Mouse (Mus musculus) liver, embryonic 12.5 days (tissue): ENCODE measurements around the gene Pafah2. TPM values are rescaled to one million over a fixed set of nuclear protein-coding genes. Genes with fewer than 3 reads are reported as not detected.
A peak's percentile ranks its signal among the peaks of the same experiment; 100 is the strongest.

ENCODE experiments used
- ATAC-seq: fragments of 200-750 bp; cut with Nextera tagmentation; 2 replicates; pipeline ENCODE4 v1.8.0; 2017; ENCODE audit warnings: moderate number of reproducible peaks, mild to moderate bottlenecking, moderate library complexity
- H3K27ac ChIP-seq: fragments of 300-500 bp; sonication (generic); 2 replicates; pipeline ENCODE4 v1.5.1; 2016; ENCODE audit warnings: mild to moderate bottlenecking
- H3K27me3 ChIP-seq: fragments of 300-500 bp; sonication (generic); replicated peaks from 2 replicates; pipeline ENCODE4 v1.6.1; 2016; ENCODE audit warnings: mild to moderate bottlenecking, moderate library complexity
- H3K36me3 ChIP-seq: fragments of 300-500 bp; sonication (generic); 2 replicates; pipeline ENCODE4 v1.6.1; 2016; ENCODE audit warnings: mild to moderate bottlenecking, moderate library complexity
- H3K4me1 ChIP-seq: fragments of 300-500 bp; sonication (generic); 2 replicates; pipeline ENCODE4 v1.6.1; 2016
- H3K4me2 ChIP-seq: fragments of 300-500 bp; sonication (generic); 2 replicates; pipeline ENCODE4 v1.6.1; 2016; ENCODE audit warnings: mild to moderate bottlenecking, moderate library complexity
- H3K4me3 ChIP-seq: fragments of 300-500 bp; sonication (generic); 2 replicates; pipeline ENCODE4 v1.5.1; 2016; ENCODE audit warnings: mild to moderate bottlenecking, moderate library complexity
- H3K9ac ChIP-seq: fragments of 300-500 bp; sonication (generic); 2 replicates; pipeline ENCODE4 v1.6.1; 2016; ENCODE audit warnings: mild to moderate bottlenecking, moderate library complexity
- H3K9me3 ChIP-seq: fragments of 300-500 bp; sonication (generic); replicated peaks from 2 replicates; pipeline ENCODE4 v1.6.1; 2016; ENCODE audit warnings: mild to moderate bottlenecking, moderate library complexity
- WGBS: fragments of 180-500 bp; shearing (Covaris S2); methylation state at CpG from one replicate; pipeline ENCODE4 v1.1.7; 2016; ENCODE audit not compliant: insufficient replicate concordance; 5-methylcytosine and 5-hydroxymethylcytosine counted together
- polyA plus RNA-seq: library from polyadenylated mRNA; unstranded; fragments of >200 nt; fragmentation: Nextera tagmentation; extraction: Ambion mirVana; gene quantifications from 2 replicates; pipeline ENCODE4 v1.2.1, GENCODE M21; 2016

Pafah2 gene
- polyA plus RNA-seq = 4.7 and 5.2 TPM in 2 replicates

DNA sequence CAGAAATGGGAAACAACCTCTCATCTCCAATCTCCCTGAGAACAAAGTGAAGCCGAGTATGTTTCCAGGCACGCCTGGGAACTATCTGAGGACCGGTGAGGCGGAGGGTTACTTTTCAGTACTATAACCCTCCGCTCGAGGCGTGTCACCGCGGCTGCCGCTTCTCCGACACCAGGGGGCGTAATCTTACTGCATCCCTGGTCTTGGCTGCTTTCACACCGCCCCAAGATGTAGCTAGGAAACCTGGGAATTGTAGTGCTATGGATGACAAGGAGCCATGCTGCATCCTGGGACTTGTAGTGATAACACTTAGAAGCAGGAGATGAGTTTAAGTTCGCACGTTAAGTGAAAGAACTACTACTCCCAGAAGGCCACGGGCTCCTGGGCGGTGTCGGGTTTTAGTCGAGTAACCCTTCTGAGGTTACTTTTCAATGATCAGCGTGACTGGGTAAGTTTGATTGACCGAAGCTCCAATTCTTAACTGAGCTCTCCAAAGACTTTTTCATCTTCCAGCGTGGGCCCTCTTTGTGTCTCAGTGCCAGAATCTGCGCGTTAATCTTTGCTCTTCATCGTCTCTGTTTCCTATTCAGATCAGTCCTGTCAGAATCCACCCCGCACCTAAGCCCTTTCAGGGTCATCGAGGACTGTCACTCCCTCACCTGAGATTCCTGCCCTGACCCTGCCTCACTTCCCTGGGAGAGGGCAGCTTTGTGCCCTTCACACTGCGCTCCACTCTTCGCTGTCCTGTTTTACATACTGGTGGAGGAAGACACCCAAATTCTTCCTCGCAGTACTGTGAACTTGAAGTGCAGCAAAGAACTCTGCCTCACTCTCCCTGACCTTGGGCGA, at the start of gene Pafah2:
TSS of gene Pafah2 (plus strand) at position 344 of the 849 bp plus-strand sequence.
- Histone ChIP-seq H3K27ac (peak within 1 kb of the TSS; percentile 59), H3K4me1 (peaks cover 34% of the 10 kb centered on the region), H3K36me3 (no peaks in the 10 kb centered on the region), H3K9me3 (no peaks in the 10 kb centered on the region), H3K27me3 (no peaks in the 10 kb centered on the region; the same call in 1 of the 2 replicates), H3K4me2 (peak within 1 kb of the TSS; percentile 84), H3K9ac (peak within 1 kb of the TSS; percentile 64), H3K4me3 (peak within 1 kb of the TSS; percentile 58)
- peak; percentile 96 for ATAC-seq
- WGBS = 1% methylated on average over 31 of the region's 31 CpGs

DNA sequence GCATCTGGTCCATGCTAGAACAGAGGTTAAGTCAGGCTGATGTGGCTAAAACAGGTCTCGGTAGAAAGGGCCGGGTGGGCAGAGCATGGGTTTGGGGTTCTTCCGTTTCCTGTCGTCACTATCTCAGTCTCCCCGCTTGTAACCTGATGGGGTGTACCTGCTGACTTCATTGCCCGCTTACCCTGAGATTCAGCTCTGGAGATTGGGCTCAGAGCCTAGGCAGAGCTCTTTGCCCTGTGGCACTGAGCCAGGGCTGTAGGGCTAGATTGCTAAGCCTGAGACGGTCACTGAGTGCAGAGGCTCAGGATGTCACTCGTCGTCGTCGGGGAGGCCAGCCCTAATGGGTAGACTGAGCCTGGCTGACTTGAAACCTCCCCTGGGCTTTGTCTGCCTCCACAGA, 48.0 kb upstream of the Pafah2 start:
- Histone ChIP-seq H3K9ac (no peak overlapping the region), H3K4me2 (no peak overlapping the region), H3K27ac (no peak overlapping the region), H3K27me3 (peaks cover 56% of the 10 kb centered on the region), H3K4me3 (no peak overlapping the region), H3K9me3 (no peaks in the 10 kb centered on the region), H3K4me1 (peaks cover 8% of the 10 kb centered on the region), H3K36me3 (no peaks in the 10 kb centered on the region)
- ATAC-seq = no peak
- WGBS = 63% methylated on average over 11 of the region's 11 CpGs

GRCm38 (mm10) chr4:134348545-134348944, 47.6 kb upstream of the Pafah2 start:
- H3K4me2 ChIP-seq = no peak overlapping the region
- ATAC-seq = no peak
- no peak overlapping the region for H3K9ac ChIP-seq
- no peak overlapping the region for H3K4me3 ChIP-seq
- peaks cover 51% of the 10 kb centered on the region for H3K27me3 ChIP-seq
- H3K27ac ChIP-seq = no peak overlapping the region
- 68% methylated on average over 5 of the region's 5 CpGs for WGBS
- no peaks in the 10 kb centered on the region for H3K9me3 ChIP-seq
- H3K4me1 ChIP-seq = 0 out of 2 replicates have a peak, but pooled peaks cover 4% of the 10 kb centered on the region
- H3K36me3 ChIP-seq = no peaks in the 10 kb centered on the region

- no peak for ATAC-seq
- Histone ChIP-seq H3K27ac (no peak overlapping the region), H3K36me3 (no peaks in the 10 kb centered on the region), H3K27me3 (peaks cover 39% of the 10 kb centered on the region), H3K4me3 (no peak overlapping the region), H3K4me1 (no peaks in the 10 kb centered on the region), H3K9me3 (no peaks in the 10 kb centered on the region), H3K4me2 (no peak overlapping the region), H3K9ac (no peak overlapping the region)
- WGBS = 71% methylated on average over 7 of the region's 7 CpGs
These were observed 46.3 kb upstream of the Pafah2 start for GRCm38 (mm10) chr4:134349829-134350228.

- ATAC-seq = no peak
- Histone ChIP-seq H3K36me3 (no peaks in the 10 kb centered on the region), H3K27ac (no peak overlapping the region), H3K4me3 (no peak overlapping the region), H3K9me3 (no peaks in the 10 kb centered on the region), H3K4me1 (no peaks in the 10 kb centered on the region), H3K27me3 (peaks cover 35% of the 10 kb centered on the region), H3K4me2 (no peak overlapping the region), H3K9ac (no peak overlapping the region)
- 61% methylated on average over 6 of the region's 6 CpGs for WGBS
These were observed 45.5 kb upstream of the Pafah2 start for GRCm38 (mm10) chr4:134350641-134351040.

GRCm38 (mm10) chr4:134351329-134352260, 44.5 kb upstream of the Pafah2 start:
- Histone ChIP-seq H3K4me2 (no peak overlapping the region), H3K4me1 (no peaks in the 10 kb centered on the region), H3K36me3 (no peaks in the 10 kb centered on the region), H3K4me3 (no peak overlapping the region), H3K9me3 (no peaks in the 10 kb centered on the region), H3K27me3 (peaks cover 34% of the 10 kb centered on the region), H3K27ac (no peak overlapping the region), H3K9ac (no peak overlapping the region)
- 43% methylated on average over 18 of the region's 18 CpGs for WGBS
- ATAC-seq = no peak

DNA sequence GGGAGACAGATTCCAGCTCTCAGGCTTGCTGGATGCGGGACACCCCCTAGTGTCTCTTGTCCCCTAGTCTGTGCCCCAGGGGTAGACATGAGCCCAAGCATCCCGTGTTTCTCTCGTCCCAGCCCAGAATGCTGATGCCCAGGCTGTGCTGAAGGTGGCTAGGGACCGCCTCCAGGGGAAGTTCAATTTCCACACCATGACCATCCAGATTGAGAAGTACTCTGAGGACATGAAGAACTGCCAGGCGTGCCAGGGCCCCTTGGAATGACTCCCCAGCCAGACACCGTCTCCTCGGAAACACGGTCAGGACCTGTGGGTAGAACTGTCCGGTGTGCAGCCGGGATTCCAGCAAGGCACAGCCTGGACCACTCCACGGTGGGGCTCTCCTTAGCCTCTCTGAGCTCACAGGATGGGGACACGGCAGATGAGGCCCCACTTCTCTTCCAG, 43.8 kb upstream of the Pafah2 start:
- Histone ChIP-seq H3K27ac (no peak overlapping the region), H3K27me3 (peaks cover 30% of the 10 kb centered on the region)
- 74% methylated on average over 12 of the region's 12 CpGs for WGBS

DNA sequence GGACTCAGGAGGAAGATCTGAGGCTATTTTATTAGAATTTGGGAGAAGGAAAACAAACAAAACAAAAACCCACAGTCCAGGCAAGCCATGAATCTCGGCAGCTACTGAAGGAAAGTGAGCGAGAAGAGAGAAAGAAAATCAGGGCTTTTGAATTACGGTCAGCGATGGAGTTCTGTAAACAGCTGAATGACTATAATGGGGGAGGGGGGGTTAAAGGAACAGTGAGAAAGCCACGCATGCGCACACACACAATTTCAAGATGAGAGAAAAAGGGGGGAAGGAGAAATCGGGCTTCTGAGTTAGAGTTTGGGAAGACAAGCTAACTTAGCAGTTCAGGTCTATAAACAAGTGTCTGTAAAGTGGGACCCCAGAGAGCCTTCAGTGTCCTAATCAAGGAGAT, 43.2 kb upstream of the Pafah2 start:
- Histone ChIP-seq H3K36me3 (no peaks in the 10 kb centered on the region), H3K9ac (no peak overlapping the region), H3K4me3 (no peak overlapping the region), H3K4me2 (no peak overlapping the region), H3K27ac (no peak overlapping the region), H3K4me1 (peaks cover 10% of the 10 kb centered on the region), H3K27me3 (peaks cover 31% of the 10 kb centered on the region), H3K9me3 (no peaks in the 10 kb centered on the region)
- 74% methylated on average over 7 of the region's 7 CpGs for WGBS
- no peak for ATAC-seq

More for the DNA sequence above, 43.8 kb upstream of the Pafah2 start:
- Histone ChIP-seq H3K9ac (no peak overlapping the region), H3K4me1 (peaks cover 4% of the 10 kb centered on the region), H3K9me3 (no peaks in the 10 kb centered on the region), H3K4me2 (no peak overlapping the region), H3K36me3 (no peaks in the 10 kb centered on the region), H3K4me3 (no peak overlapping the region)
- no peak for ATAC-seq

- WGBS = 24% methylated on average over 5 of the region's 5 CpGs
- no peak for ATAC-seq
- H3K27ac ChIP-seq = no peak overlapping the region
These were observed 42.4 kb upstream of the Pafah2 start for GRCm38 (mm10) chr4:134353527-134354409.

DNA sequence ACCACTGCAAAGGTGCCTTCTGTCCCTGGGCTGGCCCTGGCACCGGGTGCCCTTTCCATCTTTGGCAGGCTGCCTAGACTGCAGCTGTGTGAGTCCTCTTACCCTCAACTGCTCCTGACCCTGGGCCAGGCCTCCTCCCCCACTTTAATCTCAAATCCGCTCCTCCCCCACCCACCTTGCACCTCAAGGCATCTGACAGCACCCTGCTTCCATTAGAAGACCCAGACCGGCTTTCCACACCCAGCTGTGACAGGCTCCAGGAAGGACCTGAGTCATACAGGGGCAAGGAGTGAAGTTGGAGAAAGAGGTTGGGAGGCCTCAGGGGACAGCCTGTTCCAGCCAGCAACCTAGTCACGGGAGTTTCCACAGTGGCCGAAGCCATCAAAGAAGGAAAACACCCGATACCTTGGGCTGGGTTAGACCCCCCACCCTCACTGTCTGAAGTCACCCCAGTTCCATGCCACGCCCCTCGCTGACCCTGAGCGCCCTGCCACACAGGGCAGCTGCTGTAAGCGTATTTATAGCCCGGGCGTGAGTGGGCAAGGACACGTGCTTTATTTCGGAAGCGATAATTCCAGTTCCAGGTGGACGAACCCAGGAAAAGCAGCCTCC, 40.2 kb upstream of the Pafah2 start:
- WGBS = 51% methylated on average over 16 of the region's 16 CpGs
- no peak for ATAC-seq
- Histone ChIP-seq H3K9ac (no peak overlapping the region), H3K27me3 (peaks cover 49% of the 10 kb centered on the region), H3K4me3 (no peak overlapping the region), H3K27ac (no peak overlapping the region), H3K4me2 (no peak overlapping the region), H3K36me3 (no peaks in the 10 kb centered on the region), H3K9me3 (no peaks in the 10 kb centered on the region), H3K4me1 (peaks cover 10% of the 10 kb centered on the region)

More at GRCm38 (mm10) chr4:134353527-134354409, 42.4 kb upstream of the Pafah2 start:
- peaks cover 32% of the 10 kb centered on the region for H3K27me3 ChIP-seq
- H3K4me1 ChIP-seq = peaks cover 10% of the 10 kb centered on the region
- no peak overlapping the region for H3K4me3 ChIP-seq
- H3K36me3 ChIP-seq = no peaks in the 10 kb centered on the region
- H3K4me2 ChIP-seq = no peak overlapping the region
- no peaks in the 10 kb centered on the region for H3K9me3 ChIP-seq
- H3K9ac ChIP-seq = no peak overlapping the region
